Mouse (Mus musculus) CH12.LX (cell line): ENCODE results near the gene Podxl2. TPM values are rescaled to one million over a fixed set of nuclear protein-coding genes. Genes with fewer than 3 reads are reported as not detected.
A peak's percentile ranks its signal among the peaks of the same experiment; 100 is the strongest.

ENCODE experiments used
- DNase-seq: peaks from one replicate; pipeline ENCODE4 v3.0.0-alpha.2; 2013; ENCODE audit errors: extremely low read depth
- H3K27ac ChIP-seq: 2 replicates; pipeline ENCODE4 v1.5.1; 2012; ENCODE audit warnings: low read depth, mild to moderate bottlenecking, control low read depth, moderate library complexity; ENCODE audit not compliant: insufficient read depth
- H3K27me3 ChIP-seq: replicated peaks from 2 replicates; pipeline ENCODE3; 2012; ENCODE audit warnings: inconsistent platforms
- H3K36me3 ChIP-seq, 2 experiments: replicated peaks in 1 of 2; 2 replicates each; pipeline versions ENCODE3 to v1.6.1; 2012; ENCODE audit warnings: inconsistent platforms in 1 of 2, low read length in 1 of 2, mild to moderate bottlenecking in 1 of 2, mixed read lengths in 1 of 2, moderate library complexity in 1 of 2; ENCODE audit not compliant: control insufficient read depth in 1 of 2, insufficient read depth in 1 of 2
- H3K4me1 ChIP-seq, 2 experiments: 2 replicates each; pipeline ENCODE4 v1.6.1; 2012; ENCODE audit warnings: inconsistent platforms in 1 of 2, moderate library complexity in 1 of 2; ENCODE audit not compliant: insufficient read depth in 2 of 2, control insufficient read depth in 1 of 2
- H3K4me2 ChIP-seq: 2 replicates; pipeline ENCODE4 v1.6.1; 2012; ENCODE audit warnings: low read depth, mild to moderate bottlenecking, control low read depth; ENCODE audit not compliant: poor library complexity, insufficient read depth, severe bottlenecking
- H3K4me3 ChIP-seq, 3 experiments: fragments of 150-350 bp in 1 of 3; sonication (generic) in 1 of 3; replicated peaks in 1 of 3; 2 replicates each; pipeline versions ENCODE3 to v1.5.1; 2011 to 2012; ENCODE audit warnings: low read depth in 2 of 3, low read length in 2 of 3, mild to moderate bottlenecking in 2 of 3, moderate library complexity in 2 of 3, control low read depth in 1 of 3, improper control_type of control experiment in 1 of 3, inconsistent platforms in 1 of 3, mixed read lengths in 1 of 3; ENCODE audit not compliant: poor library complexity in 1 of 3
- H3K79me2 ChIP-seq: replicated peaks from 2 replicates; pipeline ENCODE4 v1.6.1; 2012; ENCODE audit warnings: mild to moderate bottlenecking, moderate library complexity; ENCODE audit not compliant: control insufficient read depth, poor library complexity, insufficient read depth, severe bottlenecking; ENCODE audit errors: extremely low read depth
- H3K9ac ChIP-seq: 2 replicates; pipeline ENCODE4 v1.6.1; 2012; ENCODE audit warnings: low read depth, mild to moderate bottlenecking, control low read depth, moderate library complexity; ENCODE audit not compliant: insufficient read depth
- H3K9me3 ChIP-seq: replicated peaks from 2 replicates; pipeline ENCODE3; 2012; ENCODE audit warnings: low read length, inconsistent platforms, mixed read lengths
- BHLHE40 ChIP-seq: IDR thresholded peaks from 2 replicates; pipeline ENCODE4 v1.6.1; 2011; ENCODE audit warnings: mild to moderate bottlenecking, low read depth, low read length, improper control_type of control experiment
- CHD1 ChIP-seq: IDR thresholded peaks from 2 replicates; pipeline ENCODE4 v1.6.1; 2012; ENCODE audit warnings: low read depth, low read length, improper control_type of control experiment, inconsistent platforms
- CTCF ChIP-seq, 2 experiments: IDR thresholded peaks in 1 of 2; conservative IDR thresholded peaks in 1 of 2; 2 replicates each; pipeline ENCODE4 v1.5.1; 2011 to 2012; ENCODE audit warnings: low read depth in 2 of 2, low read length in 2 of 2, improper control_type of control experiment in 1 of 2, inconsistent platforms in 1 of 2, mild to moderate bottlenecking in 1 of 2, moderate library complexity in 1 of 2
- E2F4 ChIP-seq: IDR thresholded peaks from 2 replicates; pipeline ENCODE4 v1.6.1; 2011; ENCODE audit warnings: low read depth, low read length, improper control_type of control experiment; ENCODE audit not compliant: insufficient replicate concordance
- ELF1 ChIP-seq: IDR thresholded peaks from 2 replicates; pipeline ENCODE4 v1.6.1; 2014; ENCODE audit warnings: low read depth, mild to moderate bottlenecking, inconsistent platforms, low read length, improper control_type of control experiment
- EP300 ChIP-seq: IDR thresholded peaks from 2 replicates; pipeline ENCODE4 v1.6.1; 2011; ENCODE audit warnings: low read length, improper control_type of control experiment
- ETS1 ChIP-seq: conservative IDR thresholded peaks from 2 replicates; pipeline ENCODE4 v1.6.1; 2012; ENCODE audit warnings: low read depth, mild to moderate bottlenecking, inconsistent platforms, low read length, improper control_type of control experiment, moderate library complexity
- IRF4 ChIP-seq: IDR thresholded peaks from 2 replicates; pipeline ENCODE4 v1.6.1; 2014; ENCODE audit warnings: low read depth, mild to moderate bottlenecking, inconsistent platforms, low read length, improper control_type of control experiment
- JUND ChIP-seq: conservative IDR thresholded peaks from 2 replicates; pipeline ENCODE4 v1.6.1; 2011; ENCODE audit warnings: low read depth, low read length, improper control_type of control experiment
- KAT2A ChIP-seq: IDR thresholded peaks from 2 replicates; pipeline ENCODE4 v1.6.1; 2012; ENCODE audit warnings: low read length, improper control_type of control experiment, inconsistent platforms; ENCODE audit not compliant: insufficient replicate concordance
- MAX ChIP-seq: IDR thresholded peaks from 2 replicates; pipeline ENCODE4 v1.6.1; 2011; ENCODE audit warnings: low read length, improper control_type of control experiment
- MEF2A ChIP-seq: IDR thresholded peaks from 2 replicates; pipeline ENCODE4 v1.6.1; 2014; ENCODE audit warnings: low read depth, mild to moderate bottlenecking, inconsistent platforms, low read length, improper control_type of control experiment, borderline replicate concordance
- MXI1 ChIP-seq: IDR thresholded peaks from 2 replicates; pipeline ENCODE4 v1.6.1; 2011; ENCODE audit warnings: mild to moderate bottlenecking, low read depth, low read length, improper control_type of control experiment
- MYC ChIP-seq: IDR thresholded peaks from 2 replicates; pipeline ENCODE4 v1.6.1; 2011; ENCODE audit warnings: low read depth, mild to moderate bottlenecking, improper control_type of control experiment, low read length
- NELFE ChIP-seq: IDR thresholded peaks from 2 replicates; pipeline ENCODE4 v1.6.1; 2011; ENCODE audit warnings: low read depth, low read length, improper control_type of control experiment
- PAX5 ChIP-seq: IDR thresholded peaks from 2 replicates; pipeline ENCODE4 v1.6.1; 2012; ENCODE audit warnings: low read length, inconsistent platforms, mixed read lengths
- POLR2A ChIP-seq: IDR thresholded peaks from 2 replicates; pipeline ENCODE4 v1.6.1; 2011; ENCODE audit warnings: low read depth, mild to moderate bottlenecking, improper control_type of control experiment, low read length
- RAD21 ChIP-seq: IDR thresholded peaks from 2 replicates; pipeline ENCODE4 v1.6.1; 2011; ENCODE audit warnings: low read depth, mild to moderate bottlenecking, low read length, improper control_type of control experiment, moderate library complexity
- SIN3A ChIP-seq: IDR thresholded peaks from 2 replicates; pipeline ENCODE4 v1.6.1; 2012; ENCODE audit warnings: low read length, improper control_type of control experiment, inconsistent platforms
- SMC3 ChIP-seq: IDR thresholded peaks from 2 replicates; pipeline ENCODE4 v1.6.1; 2011; ENCODE audit warnings: low read depth, low read length, improper control_type of control experiment
- TBP ChIP-seq: conservative IDR thresholded peaks from 2 replicates; pipeline ENCODE4 v1.6.1; 2011; ENCODE audit warnings: low read depth, low read length, improper control_type of control experiment
- TCF12 ChIP-seq: IDR thresholded peaks from 2 replicates; pipeline ENCODE4 v1.6.1; 2014; ENCODE audit warnings: low read depth, mild to moderate bottlenecking, inconsistent platforms, low read length, improper control_type of control experiment
- USF2 ChIP-seq: conservative IDR thresholded peaks from 2 replicates; pipeline ENCODE4 v1.6.1; 2011; ENCODE audit warnings: low read depth, low read length, improper control_type of control experiment
- ZC3H11A ChIP-seq: IDR thresholded peaks from 2 replicates; pipeline ENCODE4 v1.6.1; 2012; ENCODE audit warnings: low read depth, mild to moderate bottlenecking, inconsistent platforms, low read length, improper control_type of control experiment
- ZKSCAN1 ChIP-seq: IDR thresholded peaks from 2 replicates; pipeline ENCODE4 v1.6.1; 2012; ENCODE audit warnings: low read depth, inconsistent platforms, low read length, improper control_type of control experiment, borderline replicate concordance
- ZMIZ1 ChIP-seq: IDR thresholded peaks from 2 replicates; pipeline ENCODE4 v1.6.1; 2012; ENCODE audit warnings: low read depth, mild to moderate bottlenecking, inconsistent platforms, low read length, improper control_type of control experiment
- dilution Hi-C: fragments of 300-500 bp; cut with MboI; formaldehyde crosslinking; loops from 2 replicates; pipeline ENCODE4 v1.14.3; 2020; ENCODE audit warnings: low sequenced_read_pairs; ENCODE audit not compliant: extremely low pct_unique_long_range_greater_than_20kb, extremely low pct_ligation_motif_present
- in situ Hi-C: fragments of 300-500 bp; cut with MboI; formaldehyde crosslinking; loops from 3 replicates; pipeline ENCODE4 v1.14.3; 2019; ENCODE audit warnings: low sequenced_read_pairs, low pct_ligation_motif_present, low pct_unique_long_range_greater_than_20kb, mixed read lengths
- polyA plus RNA-seq: library from polyadenylated mRNA; unstranded; fragments of >175 nt; gene quantifications from 2 replicates; pipeline ENCODE4 v1.2.1, GENCODE M21; 2012; ENCODE audit warnings: low read depth; ENCODE audit not compliant: insufficient read length
- total RNA-seq, 2 experiments: library from RNA; depleted of rRNA; stranded (reverse); fragments of 300-350 nt in 1 of 2; fragments of >200 nt in 1 of 2; gene quantifications; 2 replicates each; pipeline ENCODE4 v1.2.3; 2012 to 2014

The Podxl2 gene
- total and polyA plus RNA-seq, 3 experiments: 0.79 to 0.93 (median 0.81) TPM

DNA sequence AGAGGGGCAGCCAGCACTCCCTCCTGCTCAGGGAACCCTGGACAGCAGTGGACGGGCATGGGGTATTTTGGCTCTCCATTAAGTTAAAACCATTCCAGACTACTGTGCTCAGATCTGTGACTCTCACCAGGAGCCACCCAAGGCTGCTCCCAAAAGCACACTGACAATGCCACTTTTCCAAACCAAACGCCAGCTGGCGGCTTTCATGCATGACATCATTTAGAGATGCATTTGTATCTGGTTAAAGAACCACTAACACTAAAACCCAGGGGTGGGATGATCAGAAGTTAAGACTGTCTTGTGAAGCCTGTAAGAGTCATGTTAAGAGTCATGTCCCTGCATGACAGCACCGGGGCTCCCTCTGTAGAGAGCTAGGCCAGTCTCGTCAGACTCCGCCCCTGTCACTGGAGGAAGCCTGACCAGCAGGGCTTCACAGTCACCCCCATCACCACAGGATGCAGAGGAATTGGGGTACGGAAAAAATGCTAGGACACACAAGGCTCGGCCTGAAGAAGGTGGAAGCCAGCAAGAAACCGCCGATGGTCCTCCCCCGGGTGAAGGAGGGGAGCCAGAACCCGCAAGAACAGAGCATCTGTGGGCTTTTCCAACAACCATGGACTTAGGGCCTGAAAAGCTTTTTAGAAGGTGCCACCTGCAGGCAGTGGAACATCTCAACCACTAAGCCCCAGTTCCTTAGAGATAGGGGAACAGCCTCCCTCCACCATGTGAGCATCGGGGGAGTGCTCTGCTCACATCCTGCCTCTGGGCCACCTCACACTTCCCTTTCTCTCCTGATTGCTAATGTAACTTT, 47.2 kb downstream of the Podxl2 start:
- DNase-seq: peak; percentile 88
- Histone ChIP-seq H3K4me3 (no peak overlapping the region), H3K27me3 (no peaks in the 10 kb centered on the region)

GRCm38 (mm10) chr6:88826965-88827364, 47.9 kb downstream of the Podxl2 start:
- Histone ChIP-seq H3K27ac (peak overlapping the region; percentile 95), H3K79me2 (no peaks in the 10 kb centered on the region), H3K4me1 (peaks cover 52 to 84% of the 10 kb centered on the region in 2 experiments), H3K4me3 (no peak overlapping the region), H3K9me3 (no peaks in the 10 kb centered on the region), H3K4me2 (no peak overlapping the region), H3K9ac (no peak overlapping the region), H3K36me3 (peaks cover 42 to 52% of the 10 kb centered on the region in 2 experiments), H3K27me3 (no peaks in the 10 kb centered on the region)
- no peak for DNase-seq
- no peak for TF ChIP-seq IRF4
- no peak for TF ChIP-seq ZC3H11A
- TF ChIP-seq RAD21: no peak
- no peak for TF ChIP-seq MAX
- TF ChIP-seq MXI1: no peak
- TF ChIP-seq ZKSCAN1: no peak
- no peak for TF ChIP-seq USF2
- no peak for TF ChIP-seq TBP
- TF ChIP-seq KAT2A: no peak
- no peak for TF ChIP-seq ELF1
- TF ChIP-seq PAX5: no peak
- TF ChIP-seq SIN3A: no peak
- TF ChIP-seq POLR2A: no peak
- no peak for TF ChIP-seq MYC
- TF ChIP-seq NELFE: no peak
- TF ChIP-seq E2F4: no peak
- no peak for TF ChIP-seq ETS1
- no peak for TF ChIP-seq ZMIZ1
- no peak for TF ChIP-seq CHD1
- no peak for TF ChIP-seq MEF2A
- dilution Hi-C loops (no loop called here), in situ Hi-C loops (loop anchor here (5.0 kb wide), 1 partner anchor 95 kb away; no protein-coding TSS in a partner anchor)

More for the DNA sequence above, 47.2 kb downstream of the Podxl2 start:
- no peaks in the 10 kb centered on the region for H3K9me3 ChIP-seq
- H3K27ac ChIP-seq: peak overlapping the region; percentile 95
- H3K4me2 ChIP-seq: no peak overlapping the region
- H3K9ac ChIP-seq: no peak overlapping the region
- peaks cover 55 to 89% of the 10 kb centered on the region in 2 experiments for H3K4me1 ChIP-seq
- in situ Hi-C loops: loop anchor here (5.0 kb wide), 1 partner anchor 95 kb away; no protein-coding TSS in a partner anchor
- no peaks in the 10 kb centered on the region for H3K79me2 ChIP-seq
- dilution Hi-C loops: no loop called here
- H3K36me3 ChIP-seq: peaks cover 36 to 45% of the 10 kb centered on the region in 2 experiments
- TF ChIP-seq CHD1 (no peak), RAD21 (peak; percentile 53), BHLHE40 (peak; percentile 30), TCF12 (peak; percentile 64), CTCF (conservative IDR thresholded peaks at IDR 0.05 in 1 of 2, IDR thresholded peaks at IDR 0.05 in 1 of 2; ENCODE audit: low read depth in 2 of 2, low read length in 2 of 2) (peak in 1 of 2 experiments; percentile 59; a peak in 2 of 4 replicates), MAX (no peak), SMC3 (peak; percentile 50), SIN3A (no peak), EP300 (peak; percentile 74), JUND (no peak), POLR2A (0 out of 2 replicates have a peak, but pooled peaks have one; percentile 26)
- TF ChIP-seq, all 38 proteins: peak for 7
